ENCODE assay signal across 26 mouse cellular contexts in the genomic region with DNA sequence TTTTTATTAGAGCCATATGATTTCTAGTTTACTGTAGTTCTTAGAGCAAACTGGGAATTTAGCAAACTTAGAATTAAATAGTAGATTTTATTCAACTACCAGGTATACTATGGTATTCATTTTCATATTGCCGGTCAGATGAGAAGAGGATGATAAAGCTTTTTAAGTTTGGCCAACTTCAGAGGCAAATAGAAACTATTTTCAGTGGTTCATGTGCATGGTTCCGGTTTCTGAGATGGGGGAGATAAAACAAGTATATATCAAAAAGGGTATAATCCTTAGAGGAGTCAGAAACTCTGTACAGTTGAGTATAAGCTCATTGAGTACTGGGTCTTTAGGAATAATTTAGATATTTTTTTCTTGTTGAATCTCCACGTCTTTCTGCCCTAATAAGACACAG.
"Had no signal": no experiment of that assay in that cellular context is flagged by ENCODE, and none has a peak within 500 bp of the region (broad histone marks: within the 10 kb centered on the region; RNA-seq: fewer than 3 reads in every experiment).

No protein-coding gene starts in this region.

- H3K27ac ChIP-seq: heart, adult 2 months; heart, embryonic 13.5 days; heart, embryonic 15.5 days; hindbrain, embryonic 13.5 days; hindbrain, embryonic 15.5 days; kidney, embryonic 15.5 days; kidney, postnatal 0 days; limb, embryonic 13.5 days; limb, embryonic 15.5 days; liver, embryonic 12.5 days; liver, embryonic 14.5 days had no signal

- H3K36me3 ChIP-seq: heart, embryonic 13.5 days; heart, embryonic 15.5 days; hindbrain, embryonic 13.5 days; hindbrain, embryonic 15.5 days; kidney, embryonic 15.5 days; limb, embryonic 13.5 days; limb, embryonic 15.5 days; liver, embryonic 12.5 days had no signal

- H3K4me3 ChIP-seq: heart, adult 2 months; heart, embryonic 13.5 days; heart, embryonic 15.5 days; hindbrain, embryonic 13.5 days; hindbrain, embryonic 15.5 days; kidney, embryonic 15.5 days; limb, embryonic 13.5 days; limb, embryonic 15.5 days; liver, embryonic 12.5 days had no signal

- H3K4me2 ChIP-seq: heart, embryonic 11.5 days; heart, embryonic 13.5 days; heart, embryonic 15.5 days; hindbrain, embryonic 13.5 days; hindbrain, embryonic 15.5 days; kidney, embryonic 15.5 days; limb, embryonic 13.5 days; limb, embryonic 15.5 days; liver, embryonic 12.5 days had no signal

- H3K4me1 ChIP-seq: heart, embryonic 13.5 days; heart, embryonic 15.5 days; hindbrain, embryonic 13.5 days; hindbrain, embryonic 15.5 days; kidney, embryonic 15.5 days; limb, embryonic 13.5 days; limb, embryonic 15.5 days; liver, embryonic 12.5 days had no signal

- H3K9me3 ChIP-seq: heart, embryonic 13.5 days; heart, embryonic 15.5 days; hindbrain, embryonic 13.5 days; hindbrain, embryonic 15.5 days; kidney, embryonic 15.5 days; limb, embryonic 13.5 days; limb, embryonic 15.5 days; liver, embryonic 12.5 days had no signal

- DNase-seq: gastrocnemius, postnatal 14 days; gastrocnemius, postnatal 36 days; heart, adult 11 months; heart, adult 2 months; heart, postnatal 14 days; heart, postnatal 36 days; kidney, adult 11 months; kidney, adult 2 months; kidney, adult 9 months; kidney, postnatal 14 days; kidney, postnatal 36 days; layer of hippocampus, adult 9-11 months; layer of hippocampus, postnatal 36 days; left cerebral cortex, postnatal 4 days had no signal

- ATAC-seq: intestine, embryonic 16.5 days; liver, embryonic 12.5 days had no signal

- H3K9ac ChIP-seq: heart, embryonic 13.5 days; heart, embryonic 15.5 days; hindbrain, embryonic 13.5 days; hindbrain, embryonic 15.5 days; kidney, embryonic 15.5 days; limb, embryonic 13.5 days; limb, embryonic 15.5 days; liver, embryonic 12.5 days; liver, embryonic 14.5 days had no signal

- H3K27me3 ChIP-seq: heart, embryonic 13.5 days; heart, embryonic 15.5 days; hindbrain, embryonic 13.5 days; hindbrain, embryonic 15.5 days; kidney, embryonic 15.5 days; limb, embryonic 13.5 days; limb, embryonic 15.5 days; liver, embryonic 12.5 days had no signal
